ENCODE assay signal across 10 mouse cellular contexts in genomic region chr9:70998719-70999118, GRCm38 (mm10). TPM values are rescaled to one million over a fixed set of nuclear protein-coding genes. Genes with fewer than 3 reads are reported as not detected.
DNase-seq lines count a peak whose midpoint lies in the region; ATAC-seq and TF ChIP-seq lines count a peak whose summit lies in the region.
"Had no signal": no experiment of that assay in that cellular context is flagged by ENCODE, and none has a peak within 500 bp of the region (broad histone marks: within the 10 kb centered on the region; RNA-seq: fewer than 3 reads in every experiment).

No protein-coding gene starts in this region.

- H3K27me3 ChIP-seq in hindbrain, postnatal 0 days (ENCODE audit: insufficient read depth, low read length), result no peaks in the 10 kb centered on the region
- no peaks in the 10 kb centered on the region for H3K27me3 ChIP-seq in hindbrain, embryonic 13.5 days

- no peak overlapping the region for H3K4me3 ChIP-seq in hindbrain, postnatal 0 days (ENCODE audit: low read length)
- no peak overlapping the region for H3K4me3 ChIP-seq in hindbrain, embryonic 13.5 days
- no peak overlapping the region for H3K4me3 ChIP-seq in bone marrow, adult 2 months (replicated peaks; ENCODE audit: control insufficient read depth, low read depth, low read length)

- H3K27ac ChIP-seq in hindbrain, postnatal 0 days, result no peak overlapping the region
- H3K27ac ChIP-seq in hindbrain, embryonic 13.5 days, result no peak overlapping the region
- peak overlapping the region; percentile 51 for H3K27ac ChIP-seq in bone marrow, adult 2 months (ENCODE audit: control insufficient read depth, insufficient read depth, low read depth, low read length, poor library complexity)

- ATAC-seq in hindbrain, postnatal 0 days, result no peak
- ATAC-seq in hindbrain, embryonic 13.5 days (ENCODE audit: low FRiP score), result no peak

- TF ChIP-seq CTCF in hindbrain, postnatal 0 days (IDR thresholded peaks at IDR 0.05; ENCODE audit: low read depth), result no peak
- TF ChIP-seq CTCF in bone marrow, adult 2 months (IDR thresholded peaks at IDR 0.05; ENCODE audit: control insufficient read depth, insufficient read depth, low read length), result no peak

- H3K9me3 ChIP-seq in hindbrain, postnatal 0 days (ENCODE audit: low read length), result 0 out of 2 replicates have a peak, but pooled peaks cover 4% of the 10 kb centered on the region
- H3K9me3 ChIP-seq in hindbrain, embryonic 13.5 days, result peaks cover 3% of the 10 kb centered on the region; the same call in 1 of the 2 replicates

- WGBS in hindbrain, postnatal 0 days, result 57% methylated on average over 6 of the region's 6 CpGs
- WGBS in hindbrain, embryonic 13.5 days, result 73% methylated on average over 6 of the region's 6 CpGs
- 69% methylated on average over 6 of the region's 6 CpGs for WGBS in bone marrow, adult 2 months

- H3K9ac ChIP-seq in hindbrain, postnatal 0 days (replicated peaks; ENCODE audit: low read length), result no peak overlapping the region
- H3K9ac ChIP-seq in hindbrain, embryonic 13.5 days, result no peak overlapping the region

- no peaks in the 10 kb centered on the region for H3K4me1 ChIP-seq in hindbrain, postnatal 0 days (ENCODE audit: insufficient read depth, low read length)
- H3K4me1 ChIP-seq in hindbrain, embryonic 13.5 days (replicated peaks), result no peaks in the 10 kb centered on the region; the same call in 1 of the 2 replicates
- H3K4me1 ChIP-seq in bone marrow, adult 2 months (ENCODE audit: control insufficient read depth, insufficient read depth, low read length), result peaks cover 2% of the 10 kb centered on the region

- H3K4me2 ChIP-seq in hindbrain, postnatal 0 days (ENCODE audit: low read depth, low read length), result no peak overlapping the region
- no peak overlapping the region for H3K4me2 ChIP-seq in hindbrain, embryonic 13.5 days

- TF ChIP-seq POLR2A in bone marrow, adult 2 months (IDR thresholded peaks at IDR 0.05; ENCODE audit: borderline replicate concordance, control insufficient read depth, low read depth, low read length), result no peak

- H3K36me3 ChIP-seq in hindbrain, postnatal 0 days (ENCODE audit: insufficient read depth, low read length), result no peaks in the 10 kb centered on the region
- no peaks in the 10 kb centered on the region for H3K36me3 ChIP-seq in hindbrain, embryonic 13.5 days

- DNase-seq in hindbrain, postnatal 0 days (ENCODE audit: low spot score), result peak; percentile 22
- DNase-seq in layer of hippocampus, postnatal 14 days (ENCODE audit: low spot score in 2 of 2), result peak; percentile 51 to 52
- DNase-seq in right cerebral cortex, postnatal 14 days, result peak; percentile 78
- no peak for DNase-seq in c-Kit-positive CD71-positive TER-119-positive erythroid progenitor cells, embryonic 14.5 days (ENCODE audit: low spot score)
- no peak for DNase-seq in lung, postnatal 36 days
- DNase-seq in cerebellum, adult 9-11 months, result no peak
- DNase-seq: lung, adult 2 months had no signal

RNA-seq across cellular contexts. Expression of gene Lipc, which starts 46.7 kb away (rescaled TPM):
- total RNA-seq in hindbrain, postnatal 0 days (2014; rRNA removed), result not detected in 2 replicates
- 0.10 and 0.19 TPM in 2 replicates for polyA plus RNA-seq in hindbrain, postnatal 0 days (2015; fragmentation: Nextera tagmentation; extraction: Ambion mirVana)
- not detected in 2 replicates for polyA plus RNA-seq in hindbrain, embryonic 13.5 days (2015; fragmentation: Nextera tagmentation; extraction: Ambion mirVana)
- polyA plus RNA-seq in bone marrow, adult 2 months (2011; ENCODE audit: insufficient read depth, insufficient read length, low replicate concordance, missing spikeins), result 0.56 and 0.87 TPM in 2 replicates
- total RNA-seq in layer of hippocampus, postnatal 14 days (2021), result 1 to 10 TPM in 1 of 2 experiments, under 1 TPM in 1; 0.45 to 1.1 TPM
- total RNA-seq: neutrophil, adult 5-6 weeks had no signal

Comparison
In these comparisons a context has a peak if more than half of its experiments do, and no peak if none do; other contexts are left out.
1. DNase-seq: peak in hindbrain, postnatal 0 days (single experiment), layer of hippocampus, postnatal 14 days (2 of 2) and right cerebral cortex, postnatal 14 days (single experiment); none in c-Kit-positive CD71-positive TER-119-positive erythroid progenitor cells, embryonic 14.5 days (single experiment), lung, postnatal 36 days (single experiment) and cerebellum, adult 9-11 months (single experiment).